Mouse (Mus musculus): ENCODE measurements around the gene Wdr59.
"Not testable (repeated sequence)": the region's sequence is repeated elsewhere in the genome, so short reads cannot be mapped to it uniquely, and the experiment has no call there.

Gene Wdr59

GRCm38 (mm10) chr8:111538194-111538593 is 16.3 kb upstream of the Wdr59 start:
- DNase-seq (ENCODE audit: extremely low read depth, low read depth), result no peak

- DNase-seq (ENCODE audit: extremely low read depth, low read depth), result no peak
Measured at GRCm38 (mm10) chr8:111537765-111538158, 15.9 kb upstream of the Wdr59 start.

GRCm38 (mm10) chr8:111536978-111537764 is 15.3 kb upstream of the Wdr59 start:
- DNase-seq (ENCODE audit: extremely low read depth, low read depth), result no peak

GRCm38 (mm10) chr8:111536031-111536977 is 14.4 kb upstream of the Wdr59 start, which contains the start of gene Znrf1:
Gene Znrf1, plus strand, starts transcription at chr8:111536097.
- peak; percentile 36 for DNase-seq (ENCODE audit: extremely low read depth, low read depth)

GRCm38 (mm10) chr8:111535491-111535890 is 13.6 kb upstream of the Wdr59 start:
- no peak for DNase-seq (ENCODE audit: extremely low read depth, low read depth)

- DNase-seq (ENCODE audit: extremely low read depth, low read depth), result no peak
Measured at GRCm38 (mm10) chr8:111533503-111533902, 11.6 kb upstream of the Wdr59 start.

- DNase-seq (ENCODE audit: extremely low read depth, low read depth), result no peak
Measured at GRCm38 (mm10) chr8:111531621-111532020, 9.7 kb upstream of the Wdr59 start.

- DNase-seq (ENCODE audit: extremely low read depth, low read depth), result no peak
Measured at GRCm38 (mm10) chr8:111531191-111531590, 9.3 kb upstream of the Wdr59 start.

GRCm38 (mm10) chr8:111528071-111528470 is 6.2 kb upstream of the Wdr59 start:
- DNase-seq (ENCODE audit: extremely low read depth, low read depth), result no peak

- no peak for DNase-seq (ENCODE audit: extremely low read depth, low read depth)
Measured at GRCm38 (mm10) chr8:111527149-111527548, 5.3 kb upstream of the Wdr59 start.

GRCm38 (mm10) chr8:111526403-111527024 is 4.6 kb upstream of the Wdr59 start:
- DNase-seq (ENCODE audit: extremely low read depth, low read depth), result no peak

GRCm38 (mm10) chr8:111517466-111517865 is 4.4 kb downstream of the Wdr59 start:
- DNase-seq (ENCODE audit: extremely low read depth, low read depth), result no peak

- DNase-seq (ENCODE audit: extremely low read depth, low read depth), result no peak
Measured at GRCm38 (mm10) chr8:111516451-111517035, 5.3 kb downstream of the Wdr59 start.

GRCm38 (mm10) chr8:111513446-111513845 is 8.4 kb downstream of the Wdr59 start:
- no peak for DNase-seq (ENCODE audit: extremely low read depth, low read depth)

GRCm38 (mm10) chr8:111512941-111513340 is 9.0 kb downstream of the Wdr59 start:
- DNase-seq (ENCODE audit: extremely low read depth, low read depth), result no peak

GRCm38 (mm10) chr8:111510401-111510800 is 11.5 kb downstream of the Wdr59 start:
- DNase-seq (ENCODE audit: extremely low read depth, low read depth), result no peak

- peak; percentile 66 for DNase-seq (ENCODE audit: extremely low read depth, low read depth)
Measured at GRCm38 (mm10) chr8:111509278-111509677, 12.6 kb downstream of the Wdr59 start.

GRCm38 (mm10) chr8:111508566-111508965 is 13.3 kb downstream of the Wdr59 start:
- no peak for DNase-seq (ENCODE audit: extremely low read depth, low read depth)

- DNase-seq (ENCODE audit: extremely low read depth, low read depth), result no peak
Measured at GRCm38 (mm10) chr8:111501724-111502464, 20.0 kb downstream of the Wdr59 start.

GRCm38 (mm10) chr8:111498249-111498648 is 23.6 kb downstream of the Wdr59 start:
- DNase-seq (ENCODE audit: extremely low read depth, low read depth), result not testable (repeated sequence)

- no peak for DNase-seq (ENCODE audit: extremely low read depth, low read depth)
Measured at GRCm38 (mm10) chr8:111496326-111496725, 25.6 kb downstream of the Wdr59 start.
